Mouse (Mus musculus) testis, postnatal 14 days (tissue): ENCODE measurements around the gene Ncapd3.

Experiments
- DNase-seq: peaks from one replicate; pipeline ENCODE4 v3.0.0; 2021; ENCODE audit warnings: low spot score

Gene Ncapd3

DNA sequence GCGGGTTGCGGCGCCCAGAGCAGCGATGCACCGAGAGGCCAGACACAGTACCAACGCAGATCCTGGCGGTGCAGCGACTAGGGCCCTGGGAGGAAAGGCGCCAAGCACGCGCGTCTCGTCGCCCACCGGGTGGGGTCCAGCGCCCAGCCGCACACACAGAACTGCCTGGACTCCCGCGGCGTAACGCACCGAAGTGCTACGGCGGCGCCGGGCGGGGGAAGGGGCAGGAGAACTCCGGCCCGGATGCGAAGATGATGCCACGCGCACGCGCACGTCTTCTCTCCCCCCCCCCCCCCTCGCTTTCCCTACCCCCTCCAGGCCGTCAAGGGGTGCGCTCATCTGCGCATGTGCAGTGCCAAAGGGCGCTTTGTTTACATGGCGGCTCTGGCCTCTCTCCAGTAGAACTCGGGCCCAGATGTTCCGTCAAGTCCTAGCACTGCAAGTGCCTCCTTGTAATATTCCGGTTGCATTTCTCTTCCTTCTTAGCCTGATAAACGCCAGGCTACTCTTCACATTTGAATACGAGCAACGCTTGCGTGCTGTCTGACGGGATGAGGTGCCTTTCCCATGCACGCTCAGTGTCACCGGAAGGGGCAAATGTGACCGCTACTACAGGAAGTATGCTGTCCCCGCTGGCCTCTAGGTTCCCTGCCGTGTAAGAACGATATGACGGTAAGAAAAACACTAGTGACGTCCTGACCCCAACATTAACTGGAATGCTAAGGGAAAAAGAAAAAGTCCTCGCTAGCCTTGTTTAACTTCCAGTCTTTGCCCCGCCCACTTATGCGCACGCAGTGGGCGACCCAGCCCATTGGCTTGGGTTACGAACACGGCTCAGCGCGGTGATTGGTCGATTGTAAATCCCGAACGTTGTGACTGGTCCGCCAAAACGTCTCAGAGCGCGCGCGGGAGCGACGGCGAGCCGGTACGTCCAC is at the start of gene Ncapd3, which contains the start of gene Vps26b:
TSS of gene Ncapd3 (plus strand) at position 348 of the 935 bp plus-strand sequence.
TSS of gene Vps26b (minus strand) at position 238 of the 935 bp plus-strand sequence.
- peak; percentile 97 for DNase-seq

DNA sequence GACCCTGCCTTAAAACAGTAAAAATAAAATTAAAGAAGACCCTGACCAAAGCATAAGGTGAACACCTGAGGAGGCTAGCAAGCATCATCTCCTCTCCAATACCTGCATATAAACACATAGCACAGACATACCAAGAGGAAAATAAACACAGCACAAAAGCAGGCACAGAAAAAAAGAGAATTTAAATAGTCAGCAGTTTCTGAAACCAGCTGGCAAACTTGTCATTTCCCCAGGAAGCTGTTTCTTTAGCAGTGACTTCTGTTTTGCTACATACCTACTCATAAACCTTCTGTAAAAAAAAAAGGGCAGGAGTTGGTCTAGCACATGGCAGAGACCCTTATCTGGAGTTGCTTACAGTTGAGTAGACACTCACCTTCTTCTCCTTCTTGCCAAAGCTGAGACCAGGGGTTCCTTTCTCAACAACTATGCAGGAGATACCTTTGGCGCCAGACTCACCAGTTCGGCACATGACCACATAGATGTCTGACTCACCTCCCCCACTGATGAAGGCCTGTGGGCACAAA is 44.8 kb upstream of the Ncapd3 start:
- DNase-seq = no peak

DNA sequence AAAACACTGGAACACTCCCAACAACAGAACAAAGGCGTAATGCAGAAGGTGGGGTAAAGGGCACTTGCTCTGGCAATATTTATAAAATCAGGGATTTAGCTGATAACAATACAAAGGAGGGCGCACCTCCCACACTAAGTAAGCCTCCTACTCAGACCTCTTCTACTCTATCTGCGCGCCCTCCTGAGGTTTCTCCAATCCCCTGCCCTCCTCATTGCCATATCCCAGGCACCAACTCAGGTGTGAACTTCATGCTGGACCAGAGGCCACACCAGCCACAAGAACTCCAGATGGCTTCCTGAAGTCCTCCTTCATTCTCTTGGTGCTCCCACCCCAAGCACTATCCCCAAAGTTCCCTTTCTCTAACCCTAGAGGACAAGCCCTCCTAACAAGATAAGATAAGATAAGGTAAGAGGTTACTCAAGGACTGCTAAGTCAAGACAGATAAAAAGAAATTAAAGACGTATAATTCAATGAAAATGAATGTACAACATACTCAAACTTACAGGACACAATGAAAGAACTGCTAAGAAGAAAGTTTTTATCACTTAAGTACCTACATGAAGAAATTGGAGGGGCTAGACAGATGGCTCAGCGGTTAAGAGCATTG is 44.2 kb upstream of the Ncapd3 start:
- no peak for DNase-seq

DNA sequence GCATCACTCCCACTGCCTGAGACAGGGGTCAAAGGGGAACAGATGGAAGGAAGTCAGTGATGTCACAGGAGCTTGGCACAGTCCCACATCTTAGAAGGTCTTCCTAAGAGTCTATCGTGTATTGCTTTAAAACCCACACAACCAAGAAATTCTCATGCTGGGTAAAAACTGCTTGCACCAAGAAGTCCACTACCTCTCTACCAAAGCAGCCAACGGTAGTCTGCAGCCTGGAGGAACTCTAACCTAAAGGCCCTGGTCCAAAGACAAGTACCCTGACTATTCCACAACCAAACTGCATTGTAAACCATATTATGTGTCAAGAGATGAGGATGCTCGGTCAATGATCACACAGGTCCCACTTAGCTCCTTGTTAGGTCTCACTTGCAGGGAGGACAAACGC is 39.8 kb upstream of the Ncapd3 start:
- DNase-seq = no peak

DNA sequence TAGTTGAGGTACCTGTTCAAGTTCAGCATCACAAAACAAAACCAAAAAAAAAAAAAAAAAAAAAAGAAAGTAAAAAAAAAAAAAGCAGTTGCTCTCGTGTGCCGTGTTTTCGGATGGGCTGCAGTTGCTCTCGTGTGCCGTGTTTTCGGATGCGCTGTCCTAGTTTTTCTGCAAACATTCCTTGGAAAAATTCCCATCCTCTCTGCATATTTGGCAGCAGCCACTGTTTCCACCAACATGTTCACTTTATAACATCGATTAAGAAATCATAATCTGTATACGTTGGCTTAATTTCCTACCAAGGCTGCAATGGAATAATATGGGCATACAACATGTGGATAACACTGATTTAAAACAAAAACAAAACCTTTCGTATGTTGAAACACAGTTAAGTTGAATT is 36.9 kb upstream of the Ncapd3 start:
- no peak for DNase-seq

DNA sequence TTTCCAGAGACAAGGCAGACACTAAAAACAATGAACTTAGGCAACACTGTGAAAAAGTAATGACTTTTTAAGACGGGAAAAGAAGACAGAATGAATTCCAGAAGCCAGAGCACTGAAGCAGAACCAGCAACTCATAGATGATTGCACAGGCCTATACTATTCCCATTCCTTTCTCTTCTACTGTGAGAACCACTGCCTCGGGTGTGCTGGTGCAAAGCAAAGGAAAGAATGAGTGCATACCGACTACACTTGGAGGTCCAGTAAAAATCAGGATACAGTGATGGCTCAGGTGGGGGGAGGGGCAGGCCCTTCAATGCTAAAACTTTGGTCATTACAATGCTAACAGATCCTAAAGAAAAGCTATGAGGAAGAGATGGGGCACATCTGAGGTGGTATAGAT is 36.1 kb upstream of the Ncapd3 start:
- no peak for DNase-seq

DNA sequence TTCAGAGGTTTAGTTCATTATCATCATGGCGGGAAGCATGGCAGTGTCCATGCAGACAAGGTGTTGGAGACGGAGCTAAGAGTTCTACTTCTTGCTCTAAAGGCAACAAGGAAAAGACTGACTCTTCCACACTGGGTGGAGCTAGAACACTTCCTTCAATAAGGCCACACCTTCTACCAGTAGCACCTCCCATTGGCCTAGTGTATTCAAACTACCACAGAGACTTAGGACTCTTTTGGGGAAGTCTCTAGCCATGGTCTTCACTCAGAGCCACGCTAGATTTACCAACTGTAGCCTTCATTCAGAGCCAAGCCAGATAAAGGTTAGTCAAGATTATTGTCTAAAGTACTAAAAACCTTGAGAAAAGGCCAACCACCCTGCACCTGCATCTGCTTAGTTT is 32.9 kb upstream of the Ncapd3 start:
- no peak for DNase-seq

DNA sequence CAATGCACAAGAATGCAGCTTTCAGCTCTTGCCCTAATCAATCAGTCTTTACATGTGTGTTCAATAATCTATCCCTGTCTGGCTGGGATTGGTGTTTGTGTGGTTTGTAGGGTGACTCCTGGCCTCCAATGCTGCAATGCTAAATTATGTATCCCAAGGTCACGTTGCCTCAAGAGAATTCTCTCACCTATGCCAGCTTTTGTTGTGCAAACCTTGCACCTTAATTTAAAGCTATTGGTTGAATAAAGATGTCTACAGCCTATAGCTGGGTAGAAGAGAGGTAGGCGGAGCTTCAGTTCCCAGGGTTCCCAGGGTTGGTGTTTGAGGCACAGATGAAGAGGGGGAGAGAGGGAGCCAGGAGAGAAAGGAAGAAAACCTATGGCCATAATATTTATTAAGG is 32.5 kb upstream of the Ncapd3 start:
- no peak for DNase-seq

DNA sequence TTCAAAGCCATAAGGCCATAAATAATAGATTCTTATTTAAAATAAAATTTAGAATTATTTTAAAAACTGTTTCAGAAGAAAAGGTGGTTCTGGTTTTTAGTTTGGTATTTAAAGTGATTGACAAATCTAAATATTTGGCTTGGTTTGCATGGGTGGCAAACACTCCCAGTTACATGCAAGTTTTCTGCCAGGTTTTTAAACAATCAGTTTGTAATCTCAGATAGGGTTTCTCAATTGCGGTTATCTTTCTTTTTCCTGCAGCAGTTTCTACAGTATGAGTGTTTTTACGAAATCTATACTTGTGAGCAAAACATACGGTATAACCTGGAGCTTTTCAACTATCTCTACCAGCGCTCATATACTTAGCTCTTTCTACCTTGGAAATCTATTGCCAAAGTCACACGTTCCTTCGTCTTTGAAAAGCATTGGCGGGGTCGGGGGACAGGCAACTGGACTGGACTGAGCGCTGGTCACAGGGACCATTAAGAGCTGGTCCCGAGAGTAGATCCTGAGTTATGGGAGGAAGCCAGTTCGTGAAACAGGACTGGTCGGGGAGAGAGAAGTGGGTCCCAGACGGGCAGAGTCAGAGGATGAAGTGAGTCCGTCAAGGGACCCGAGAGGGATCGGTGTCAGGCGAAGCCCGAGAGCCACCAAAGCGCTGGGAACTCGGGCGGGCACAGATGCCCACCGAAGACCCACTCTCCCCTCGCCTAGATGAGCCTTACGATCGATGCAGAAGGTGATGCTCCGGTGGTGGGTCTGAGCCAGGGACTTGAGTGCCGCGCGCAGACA is 31.1 kb upstream of the Ncapd3 start:
- no peak for DNase-seq

DNA sequence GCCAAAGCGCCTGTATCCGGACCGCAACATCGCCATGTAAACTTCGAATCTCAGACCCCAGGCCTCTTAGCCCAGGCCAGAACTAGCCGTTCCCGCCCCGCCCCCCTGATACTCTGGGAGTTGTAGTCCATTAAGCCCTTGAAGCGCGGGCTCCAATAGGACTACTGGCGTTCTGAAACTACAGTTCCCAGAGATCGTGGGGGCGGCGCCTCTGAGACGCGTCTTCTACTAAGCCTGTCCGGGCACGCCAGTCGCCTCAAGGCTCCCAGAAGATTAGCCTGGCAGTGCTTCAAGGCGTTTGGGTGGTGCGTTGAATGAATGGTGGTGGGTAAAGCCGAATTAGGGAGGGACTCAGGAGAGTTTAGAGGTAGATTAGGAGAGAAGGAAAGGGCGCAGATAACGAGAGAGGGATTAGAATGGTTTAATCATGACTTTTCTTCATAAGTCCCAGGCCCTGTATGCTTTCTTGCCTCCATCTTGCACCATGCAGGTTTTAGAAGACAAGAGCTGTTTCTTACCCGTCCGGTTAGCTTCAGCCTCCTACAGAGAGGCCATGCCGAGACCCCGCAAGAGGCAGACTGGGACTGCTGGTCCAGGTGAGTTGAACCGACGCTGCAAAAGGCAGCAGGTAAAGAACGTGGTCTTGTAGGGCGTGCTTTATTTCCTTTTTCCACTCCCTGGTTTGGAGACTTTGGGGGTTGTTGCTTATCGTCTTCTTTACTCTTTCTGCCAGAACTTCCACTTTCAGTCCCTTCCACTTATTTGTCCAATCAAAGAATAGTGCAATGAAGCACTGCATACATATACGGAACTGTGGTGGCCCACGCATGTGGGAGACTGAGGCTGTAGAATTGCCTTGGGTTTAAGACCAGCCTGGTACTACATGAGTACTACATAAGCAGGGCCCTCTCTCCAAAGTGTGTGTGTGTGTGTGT is 30.2 kb upstream of the Ncapd3 start, which contains the start of the genes Acad8 and Thyn1:
TSS of gene Acad8 (minus strand) at position 106 of the 935 bp plus-strand sequence.
TSS of gene Thyn1 (plus strand) at position 250 of the 935 bp plus-strand sequence.
- peak; percentile 96 for DNase-seq

DNA sequence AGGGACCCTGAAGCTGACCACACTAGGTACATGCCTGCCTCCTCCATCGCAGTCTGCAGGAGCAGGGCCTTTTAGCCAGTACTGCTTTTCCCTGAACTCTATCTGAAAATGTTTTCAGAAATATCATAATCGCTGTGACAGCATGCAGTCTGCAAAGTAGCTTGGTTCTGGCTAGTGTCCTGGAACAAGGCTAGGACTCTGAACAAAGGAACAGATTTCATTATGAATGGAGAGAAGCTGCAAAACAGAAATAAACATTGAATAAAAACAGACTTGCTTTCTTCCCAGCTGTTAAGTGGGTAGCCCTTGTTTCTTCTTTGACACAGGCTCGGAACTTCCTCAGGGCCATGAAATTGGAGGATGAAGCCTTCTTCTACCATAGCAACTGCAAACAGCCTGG is 24.7 kb upstream of the Ncapd3 start:
- DNase-seq = no peak

DNA sequence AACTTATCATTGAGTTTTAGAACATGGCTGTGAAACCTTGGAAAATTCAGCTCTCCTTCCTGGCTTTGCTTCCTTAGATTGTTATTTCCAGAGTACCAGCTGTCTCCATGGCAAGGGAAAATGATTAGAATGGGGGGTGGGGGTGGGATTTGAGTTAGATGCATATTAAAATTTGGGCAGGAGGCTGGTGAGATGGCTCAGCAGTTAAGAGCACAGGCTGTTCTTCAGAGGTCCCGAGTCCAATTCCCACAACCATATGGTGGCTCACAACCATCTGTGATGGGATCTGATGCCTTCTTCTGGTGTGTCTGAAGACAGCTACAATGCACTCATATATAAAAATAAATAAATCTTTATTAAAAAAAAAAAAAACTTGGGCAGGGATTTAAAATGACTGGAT is 24.0 kb upstream of the Ncapd3 start:
- DNase-seq = no peak

DNA sequence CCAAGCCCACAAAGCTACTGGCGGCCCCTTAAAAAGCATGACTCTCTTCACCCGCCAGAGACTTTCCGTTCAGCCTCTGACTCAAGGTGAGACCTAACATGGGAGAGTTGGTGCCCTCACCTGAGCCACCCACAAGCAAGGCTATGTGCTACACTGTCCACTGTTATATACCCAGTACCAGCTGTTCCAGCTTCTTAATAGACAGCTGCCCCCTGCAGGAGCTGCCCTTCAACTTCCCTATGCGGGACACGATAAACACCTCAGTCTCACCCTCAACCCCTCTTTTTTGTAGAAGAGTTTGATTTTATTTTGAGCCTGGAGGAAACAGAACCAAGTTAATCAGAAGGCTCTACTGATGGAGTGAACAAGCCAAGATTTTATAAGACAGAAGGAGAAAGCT is 23.1 kb upstream of the Ncapd3 start:
- no peak for DNase-seq

DNA sequence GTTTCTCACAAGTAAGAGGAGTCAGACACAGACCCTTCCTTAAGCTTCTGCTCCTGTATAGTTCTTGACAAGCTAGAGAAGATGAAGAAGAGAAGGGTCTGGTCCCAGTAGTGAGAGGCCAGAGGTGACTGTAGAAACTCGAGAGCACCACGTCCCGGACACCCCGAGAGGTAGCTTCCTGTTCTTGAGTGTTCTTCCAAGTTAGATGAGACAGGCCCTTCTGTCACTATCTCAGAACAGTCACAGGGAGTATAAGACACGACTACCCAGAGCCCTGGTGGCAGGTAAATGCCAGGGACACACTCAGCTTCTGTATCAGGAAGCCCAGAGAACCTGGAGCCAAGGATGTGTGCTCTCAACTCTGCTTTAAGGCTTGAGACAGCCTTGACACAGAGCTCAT is 20.7 kb upstream of the Ncapd3 start:
- no peak for DNase-seq

DNA sequence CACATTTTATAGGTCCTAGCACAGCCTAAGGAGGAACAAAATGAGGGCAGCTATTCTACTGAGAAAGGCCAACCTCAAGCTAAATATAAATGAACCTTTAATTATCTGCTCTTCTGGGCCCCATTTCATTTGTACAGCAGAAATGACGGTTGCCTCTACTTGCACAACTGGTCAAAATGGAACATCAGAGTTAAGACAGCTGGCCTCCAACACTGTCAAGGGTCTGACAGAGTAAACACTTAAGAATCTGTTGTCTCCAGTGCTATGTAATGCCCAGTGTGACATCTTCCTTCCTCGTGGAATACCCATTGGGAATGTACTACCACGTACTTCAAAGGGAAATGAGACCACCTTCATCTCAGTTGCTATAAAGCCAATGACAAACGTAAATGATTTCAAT is 18.4 kb upstream of the Ncapd3 start:
- DNase-seq = no peak

DNA sequence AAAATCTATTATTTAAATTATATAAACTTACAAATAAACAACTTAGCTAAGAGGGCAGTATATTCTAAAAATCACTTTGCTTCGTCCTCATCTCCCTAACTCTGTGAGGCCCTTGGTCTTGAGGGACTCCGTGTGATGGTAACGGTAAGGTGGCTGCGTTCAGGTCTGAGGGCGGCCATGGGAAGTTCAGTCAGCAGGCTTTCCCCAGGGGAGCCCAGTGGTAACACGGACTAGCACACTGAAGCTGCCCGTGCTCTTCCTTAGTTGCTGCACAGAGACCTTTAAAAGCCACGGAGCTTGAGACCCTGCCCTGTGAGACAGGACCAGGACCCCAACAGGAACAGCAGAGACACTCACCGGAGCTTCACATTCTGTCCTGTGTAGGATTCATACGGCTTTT is 11.0 kb upstream of the Ncapd3 start:
- no peak for DNase-seq

DNA sequence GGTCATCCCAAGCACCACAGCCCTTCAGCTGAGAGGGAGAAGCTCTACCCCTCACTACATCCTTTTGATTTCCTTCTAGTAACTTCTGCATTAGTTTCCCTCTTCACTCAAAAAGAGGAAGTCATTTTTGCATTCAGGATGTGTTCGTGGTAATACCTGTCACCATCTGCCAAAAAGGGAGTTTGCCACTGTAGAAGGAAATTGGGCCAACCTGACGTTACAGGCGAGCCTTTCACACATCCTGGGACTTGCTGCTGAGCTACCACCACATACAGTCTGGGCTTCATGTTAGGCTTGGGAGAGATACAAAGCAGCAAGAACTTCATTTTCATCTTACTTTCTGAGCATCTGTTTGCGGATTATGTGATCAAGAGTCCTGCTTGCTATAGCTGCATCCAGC is 6.3 kb upstream of the Ncapd3 start:
- DNase-seq = no peak

DNA sequence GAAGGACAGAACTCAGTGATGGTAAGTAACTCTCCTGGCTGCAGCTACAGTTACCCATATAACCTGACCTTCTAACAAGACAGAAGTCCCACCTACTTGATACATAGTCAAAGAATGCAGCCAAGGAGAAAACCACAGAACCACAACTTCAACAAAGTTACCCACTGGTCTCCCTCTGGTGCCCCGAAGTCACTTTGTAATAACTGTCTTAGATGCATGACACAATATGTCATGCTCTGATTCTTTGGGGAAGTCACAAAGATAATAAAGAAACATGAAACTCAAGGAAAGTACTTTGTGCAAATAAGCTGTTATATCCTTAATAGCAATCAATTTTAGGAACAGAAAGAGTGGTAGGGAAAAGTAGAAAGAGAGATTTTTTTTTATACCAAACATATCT is 3.3 kb upstream of the Ncapd3 start:
- no peak for DNase-seq

DNA sequence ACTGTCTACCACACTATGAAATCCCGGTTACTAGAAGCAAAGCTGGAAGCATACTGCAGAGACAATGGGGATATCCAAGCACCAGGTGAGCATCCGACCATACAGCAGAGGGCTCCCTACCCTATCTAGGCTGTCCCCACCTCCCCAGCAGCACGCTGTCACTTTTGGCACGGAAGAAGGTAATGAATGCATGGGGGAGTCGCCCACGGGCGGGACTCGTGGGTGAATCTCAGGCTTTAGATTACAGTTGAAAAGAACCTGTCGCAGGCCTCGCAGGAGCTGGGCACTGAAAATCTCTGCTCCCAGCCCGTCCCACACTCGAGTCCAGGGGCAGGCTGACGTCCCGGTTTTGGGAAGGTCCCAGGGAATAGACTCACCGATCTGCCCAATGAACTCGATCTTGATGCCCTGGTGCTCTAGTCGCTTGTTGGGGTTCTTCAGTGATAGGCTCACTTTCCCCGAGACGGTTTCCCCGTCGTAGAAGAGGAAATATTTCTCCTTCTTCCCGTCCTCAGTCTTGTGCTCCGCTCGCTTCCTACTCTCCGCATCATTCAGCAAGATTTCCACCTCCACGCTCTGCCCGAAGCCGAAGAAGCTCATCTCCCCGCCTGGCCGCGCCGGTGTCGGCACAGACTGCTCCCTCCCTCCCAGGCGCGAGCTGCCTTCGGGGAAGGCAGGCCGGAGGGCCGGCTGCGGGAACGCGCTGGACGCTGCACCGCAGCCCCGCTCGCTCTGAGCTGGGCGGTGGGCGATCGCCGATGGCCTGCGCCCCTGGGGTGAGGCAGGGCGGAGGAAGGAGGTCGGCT is 750 bp upstream of the Ncapd3 start:
- peak; percentile 58 for DNase-seq

DNA sequence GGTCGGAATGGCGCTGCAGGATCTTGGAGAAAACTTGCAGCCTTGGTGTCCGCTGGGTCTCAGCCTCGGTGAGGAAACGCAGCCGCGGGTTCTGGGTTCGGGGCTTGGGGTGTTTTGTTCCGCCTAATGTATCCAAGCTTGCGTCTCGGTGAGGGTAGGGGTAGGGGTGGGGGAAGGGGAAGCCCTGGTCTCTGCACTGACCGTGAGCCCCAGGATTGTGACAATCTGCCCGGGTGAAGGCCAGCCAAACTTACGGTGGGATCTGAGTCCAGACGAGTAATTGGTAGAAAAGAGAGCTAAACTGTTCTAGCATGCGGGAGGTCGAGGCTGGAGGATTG is 757 bp downstream of the Ncapd3 start:
- DNase-seq = no peak
